Mouse (Mus musculus): ENCODE results near the gene Vamp5. TPM values are rescaled to one million over a fixed set of nuclear protein-coding genes. Genes with fewer than 3 reads are reported as not detected.

The Vamp5 gene
- total and polyA plus RNA-seq, 3 experiments, result 0.50 to 2.5 (median 0.90) TPM

DNA sequence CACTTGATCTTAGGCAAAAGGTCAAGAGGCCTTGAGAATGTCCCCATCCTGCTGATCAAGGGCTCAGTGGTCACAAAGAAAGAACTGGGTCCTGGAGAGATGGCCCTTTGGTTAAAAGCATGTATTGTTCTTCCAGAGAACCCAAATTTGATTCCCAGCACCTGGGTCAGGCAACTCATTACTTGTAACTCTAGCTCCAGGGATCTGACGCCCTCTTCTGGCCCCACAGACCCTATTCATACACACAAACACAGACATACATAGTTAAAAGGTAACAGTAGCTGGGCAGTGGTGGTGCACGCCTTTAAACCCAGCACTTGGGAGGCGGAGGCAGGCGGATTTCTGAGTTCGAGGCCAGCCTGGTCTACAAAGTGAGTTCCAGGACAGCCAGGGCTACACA is 12.1 kb upstream of the Vamp5 start:
- no peaks in the 10 kb centered on the region for H3K79me2 ChIP-seq (replicated peaks; ENCODE audit: control insufficient read depth, extremely low read depth, insufficient read depth, poor library complexity, severe bottlenecking)
- H3K4me3 ChIP-seq (replicated peaks in 1 of 3; ENCODE audit: low read depth in 2 of 3, low read length in 2 of 3, poor library complexity in 1 of 3), result no peak overlapping the region
- TF ChIP-seq MXI1 (IDR thresholded peaks at IDR 0.05; ENCODE audit: low read depth, low read length) (no peak), TCF12 (IDR thresholded peaks at IDR 0.05; ENCODE audit: low read depth, low read length) (no peak), SMC3 (IDR thresholded peaks at IDR 0.05; ENCODE audit: low read depth, low read length) (no peak), ZC3H11A (IDR thresholded peaks at IDR 0.05; ENCODE audit: low read depth, low read length) (no peak), RAD21 (IDR thresholded peaks at IDR 0.05; ENCODE audit: low read depth, low read length) (no peak), PAX5 (IDR thresholded peaks at IDR 0.05; ENCODE audit: low read length) (no peak), RCOR1 (conservative IDR thresholded peaks at IDR 0.05; ENCODE audit: low read depth, low read length) (no peak), POLR2AphosphoS2 (IDR thresholded peaks at IDR 0.05; ENCODE audit: low read depth, low read length) (no peak), ELF1 (IDR thresholded peaks at IDR 0.05; ENCODE audit: low read depth, low read length) (no peak), GABPA (IDR thresholded peaks at IDR 0.05; ENCODE audit: insufficient replicate concordance, low read depth, low read length) (no peak), MEF2A (IDR thresholded peaks at IDR 0.05; ENCODE audit: borderline replicate concordance, low read depth, low read length) (no peak), SIN3A (IDR thresholded peaks at IDR 0.05; ENCODE audit: low read length) (no peak), NELFE (IDR thresholded peaks at IDR 0.05; ENCODE audit: low read depth, low read length) (no peak), BHLHE40 (IDR thresholded peaks at IDR 0.05; ENCODE audit: low read depth, low read length) (no peak), ZMIZ1 (IDR thresholded peaks at IDR 0.05; ENCODE audit: low read depth, low read length) (no peak), USF2 (conservative IDR thresholded peaks at IDR 0.05; ENCODE audit: low read depth, low read length) (no peak), ZKSCAN1 (IDR thresholded peaks at IDR 0.05; ENCODE audit: borderline replicate concordance, low read depth, low read length) (no peak), ZNF384 (IDR thresholded peaks at IDR 0.05; ENCODE audit: low read depth, low read length) (no peak)
- H3K4me2 ChIP-seq (ENCODE audit: insufficient read depth, low read depth, poor library complexity, severe bottlenecking), result no peak overlapping the region
- H3K27ac ChIP-seq (ENCODE audit: insufficient read depth, low read depth), result no peak overlapping the region
- H3K9ac ChIP-seq (ENCODE audit: insufficient read depth, low read depth), result no peak overlapping the region
- H3K36me3 ChIP-seq (replicated peaks in 1 of 2; ENCODE audit: control insufficient read depth in 1 of 2, insufficient read depth in 1 of 2, low read length in 1 of 2), result peaks cover 2 to 17% of the 10 kb centered on the region in 2 experiments
- H3K27me3 ChIP-seq (replicated peaks), result no peaks in the 10 kb centered on the region
- peaks cover 9 to 23% of the 10 kb centered on the region in 2 experiments for H3K4me1 ChIP-seq (ENCODE audit: control insufficient read depth in 1 of 2, insufficient read depth in 2 of 2)
- dilution Hi-C loops (cut with MboI; ENCODE audit: extremely low pct_ligation_motif_present, extremely low pct_unique_long_range_greater_than_20kb, low sequenced_read_pairs), result no loop called here
- no peak for DNase-seq (ENCODE audit: extremely low read depth)
- H3K9me3 ChIP-seq (replicated peaks; ENCODE audit: low read length), result peaks cover 2% of the 10 kb centered on the region
- in situ Hi-C loops (cut with MboI; ENCODE audit: low pct_ligation_motif_present, low pct_unique_long_range_greater_than_20kb, low sequenced_read_pairs), result no loop called here

DNA sequence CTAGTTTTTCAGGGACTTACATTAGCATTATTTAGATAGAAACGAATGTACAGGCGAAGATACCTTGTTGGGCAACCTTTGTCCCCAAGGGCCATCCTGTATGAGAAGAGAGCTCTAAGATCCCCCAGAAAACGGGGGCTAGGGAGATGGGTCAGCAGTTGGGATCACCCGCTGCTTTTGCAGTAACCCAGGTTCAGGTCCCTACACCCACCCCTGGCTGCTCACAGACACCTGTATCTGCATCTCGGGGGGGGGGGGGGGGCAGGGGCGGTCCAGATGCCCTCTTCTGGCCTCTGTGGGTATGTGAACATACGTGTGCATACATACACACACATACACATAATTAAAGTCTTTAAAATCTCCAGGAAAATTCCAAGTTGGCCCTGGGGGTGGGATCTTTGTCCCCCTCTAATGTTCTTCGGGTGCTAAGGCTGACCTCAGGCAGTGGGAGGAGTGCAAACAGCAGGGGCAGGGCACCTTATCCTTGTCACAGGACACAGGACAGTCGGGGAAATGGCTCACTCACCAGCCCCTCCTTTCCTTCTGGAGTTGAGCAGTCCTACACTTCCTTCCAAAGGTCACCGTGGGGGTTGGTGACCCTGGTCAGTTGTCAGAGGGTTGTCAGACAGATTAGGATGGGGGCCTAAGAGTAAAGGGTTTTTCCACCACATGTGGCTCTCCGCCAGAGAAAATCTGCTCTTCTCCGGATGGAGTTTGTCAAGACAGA is 10.7 kb upstream of the Vamp5 start:
- Histone ChIP-seq H3K36me3 (replicated peaks in 1 of 2; ENCODE audit: control insufficient read depth in 1 of 2, insufficient read depth in 1 of 2, low read length in 1 of 2) (peaks cover 2 to 26% of the 10 kb centered on the region in 2 experiments), H3K27ac (ENCODE audit: insufficient read depth, low read depth) (no peak overlapping the region), H3K27me3 (replicated peaks) (no peaks in the 10 kb centered on the region), H3K4me2 (ENCODE audit: insufficient read depth, low read depth, poor library complexity, severe bottlenecking) (peak overlapping the region; percentile 69; the same call in 1 of the 2 replicates), H3K9me3 (replicated peaks; ENCODE audit: low read length) (peaks cover 2% of the 10 kb centered on the region), H3K9ac (ENCODE audit: insufficient read depth, low read depth) (0 out of 2 replicates have a peak overlapping the region, but pooled peaks have one; percentile 89), H3K4me1 (ENCODE audit: control insufficient read depth in 1 of 2, insufficient read depth in 2 of 2) (peaks cover 9 to 23% of the 10 kb centered on the region in 2 experiments), H3K79me2 (replicated peaks; ENCODE audit: control insufficient read depth, extremely low read depth, insufficient read depth, poor library complexity, severe bottlenecking) (no peaks in the 10 kb centered on the region), H3K4me3 (replicated peaks in 1 of 3; ENCODE audit: low read depth in 2 of 3, low read length in 2 of 3, poor library complexity in 1 of 3) (peak overlapping the region in 2 of 3 experiments; percentile 71 to 74)
- dilution Hi-C loops (cut with MboI; ENCODE audit: extremely low pct_ligation_motif_present, extremely low pct_unique_long_range_greater_than_20kb, low sequenced_read_pairs) (no loop called here), in situ Hi-C loops (cut with MboI; ENCODE audit: low pct_ligation_motif_present, low pct_unique_long_range_greater_than_20kb, low sequenced_read_pairs) (no loop called here)
- TF ChIP-seq MXI1 (IDR thresholded peaks at IDR 0.05; ENCODE audit: low read depth, low read length), result no peak
- TF ChIP-seq ZMIZ1 (IDR thresholded peaks at IDR 0.05; ENCODE audit: low read depth, low read length), result no peak
- TF ChIP-seq IRF4 (IDR thresholded peaks at IDR 0.05; ENCODE audit: low read depth, low read length), result no peak
- TF ChIP-seq MAFK (IDR thresholded peaks at IDR 0.05; ENCODE audit: insufficient replicate concordance, low read length), result no peak
- no peak for TF ChIP-seq MYC (IDR thresholded peaks at IDR 0.05; ENCODE audit: low read depth, low read length)
- no peak for TF ChIP-seq ELF1 (IDR thresholded peaks at IDR 0.05; ENCODE audit: low read depth, low read length)
- no peak for TF ChIP-seq NELFE (IDR thresholded peaks at IDR 0.05; ENCODE audit: low read depth, low read length)
- no peak for TF ChIP-seq RAD21 (IDR thresholded peaks at IDR 0.05; ENCODE audit: low read depth, low read length)
- TF ChIP-seq GABPA (IDR thresholded peaks at IDR 0.05; ENCODE audit: insufficient replicate concordance, low read depth, low read length), result no peak
- TF ChIP-seq CHD1 (IDR thresholded peaks at IDR 0.05; ENCODE audit: low read depth, low read length), result no peak
- no peak for TF ChIP-seq ZKSCAN1 (IDR thresholded peaks at IDR 0.05; ENCODE audit: borderline replicate concordance, low read depth, low read length)
- DNase-seq (ENCODE audit: extremely low read depth), result no peak
